Mouse (Mus musculus): ENCODE results near the gene Ttc7b. TPM values are rescaled to one million over a fixed set of nuclear protein-coding genes. Genes with fewer than 3 reads are reported as not detected.

Ttc7b gene
- polyA plus RNA-seq, 1 experiment from 2014 or later, result 6.6 TPM

GRCm38 (mm10) chr12:100293956-100294355 is 226.7 kb downstream of the Ttc7b start:
- Histone ChIP-seq H3K4me1 (ENCODE audit: insufficient read depth, low read depth, low read length) (peaks cover 15% of the 10 kb centered on the region; the same call in 1 of the 2 replicates), H3K36me3 (ENCODE audit: insufficient read depth, low read length) (no peaks in the 10 kb centered on the region), H3K9ac (replicated peaks; ENCODE audit: low read depth) (no peak overlapping the region), H3K4me3 (ENCODE audit: low read depth, low read length) (no peak overlapping the region), H3K27me3 (replicated peaks; ENCODE audit: insufficient read depth, low read length) (no peaks in the 10 kb centered on the region), H3K27ac (ENCODE audit: low read length) (no peak overlapping the region), H3K9me3 (ENCODE audit: low read length) (no peaks in the 10 kb centered on the region), H3K4me2 (replicated peaks; ENCODE audit: low read depth, low read length) (no peak overlapping the region)
- DNase-seq (ENCODE audit: low spot score) (no peak), ATAC-seq (no peak)
- WGBS, result 47% methylated on average over 9 of the region's 9 CpGs
- no peak for TF ChIP-seq EP300 (IDR thresholded peaks at IDR 0.05)
- no peak for TF ChIP-seq CTCF (IDR thresholded peaks at IDR 0.05)

- TF ChIP-seq CTCF (IDR thresholded peaks at IDR 0.05) (no peak), EP300 (IDR thresholded peaks at IDR 0.05) (no peak)
- Histone ChIP-seq H3K9me3 (ENCODE audit: low read length) (no peaks in the 10 kb centered on the region), H3K27ac (ENCODE audit: low read length) (0 out of 2 replicates have a peak overlapping the region, but pooled peaks have one; percentile 21), H3K36me3 (ENCODE audit: insufficient read depth, low read length) (no peaks in the 10 kb centered on the region), H3K4me2 (replicated peaks; ENCODE audit: low read depth, low read length) (no peak overlapping the region), H3K9ac (replicated peaks; ENCODE audit: low read depth) (no peak overlapping the region), H3K4me3 (ENCODE audit: low read depth, low read length) (no peak overlapping the region), H3K4me1 (ENCODE audit: insufficient read depth, low read depth, low read length) (peaks cover 21% of the 10 kb centered on the region), H3K27me3 (replicated peaks; ENCODE audit: insufficient read depth, low read length) (no peaks in the 10 kb centered on the region)
- DNase-seq (ENCODE audit: low spot score), result peak; percentile 41
- 58% methylated on average over 17 of the region's 18 CpGs for WGBS
- ATAC-seq, result peak; percentile 62
Measured at GRCm38 (mm10) chr12:100290711-100291685, 229.6 kb downstream of the Ttc7b start.

- no peak overlapping the region for H3K4me3 ChIP-seq (ENCODE audit: low read depth, low read length)
- no peaks in the 10 kb centered on the region for H3K36me3 ChIP-seq (ENCODE audit: insufficient read depth, low read length)
- no peaks in the 10 kb centered on the region for H3K9me3 ChIP-seq (ENCODE audit: low read length)
- 29% methylated on average over 11 of the region's 11 CpGs for WGBS
- no peak overlapping the region for H3K27ac ChIP-seq (ENCODE audit: low read length)
- H3K27me3 ChIP-seq (replicated peaks; ENCODE audit: insufficient read depth, low read length), result no peaks in the 10 kb centered on the region
- H3K4me2 ChIP-seq (replicated peaks; ENCODE audit: low read depth, low read length), result no peak overlapping the region
- no peak for DNase-seq (ENCODE audit: low spot score)
- H3K9ac ChIP-seq (replicated peaks; ENCODE audit: low read depth), result no peak overlapping the region
- ATAC-seq, result peak; percentile 5; the same call in 1 of the 2 replicates
- TF ChIP-seq EP300 (IDR thresholded peaks at IDR 0.05) (no peak), CTCF (IDR thresholded peaks at IDR 0.05) (no peak)
- H3K4me1 ChIP-seq (ENCODE audit: insufficient read depth, low read depth, low read length), result peaks cover 21% of the 10 kb centered on the region
Measured at GRCm38 (mm10) chr12:100290178-100290531, 230.5 kb downstream of the Ttc7b start.

- H3K27me3 ChIP-seq (replicated peaks; ENCODE audit: insufficient read depth, low read length), result no peaks in the 10 kb centered on the region
- DNase-seq (ENCODE audit: low spot score), result peak; percentile 76
- no peak for TF ChIP-seq EP300 (IDR thresholded peaks at IDR 0.05)
- TF ChIP-seq CTCF (IDR thresholded peaks at IDR 0.05), result no peak
- H3K9ac ChIP-seq (replicated peaks; ENCODE audit: low read depth), result no peak overlapping the region
- H3K4me3 ChIP-seq (ENCODE audit: low read depth, low read length), result no peak overlapping the region
- H3K36me3 ChIP-seq (ENCODE audit: insufficient read depth, low read length), result no peaks in the 10 kb centered on the region
- no peak overlapping the region for H3K4me2 ChIP-seq (replicated peaks; ENCODE audit: low read depth, low read length)
- peaks cover 21% of the 10 kb centered on the region for H3K4me1 ChIP-seq (ENCODE audit: insufficient read depth, low read depth, low read length)
- H3K9me3 ChIP-seq (ENCODE audit: low read length), result no peaks in the 10 kb centered on the region
- no peak overlapping the region for H3K27ac ChIP-seq (ENCODE audit: low read length)
- ATAC-seq, result peak; percentile 79
- 17% methylated on average over 8 of the region's 8 CpGs for WGBS
Measured at GRCm38 (mm10) chr12:100289267-100290177, 231.1 kb downstream of the Ttc7b start.

GRCm38 (mm10) chr12:100288018-100288417 is 232.6 kb downstream of the Ttc7b start:
- no peak for ATAC-seq
- Histone ChIP-seq H3K9me3 (ENCODE audit: low read length) (no peaks in the 10 kb centered on the region), H3K27me3 (replicated peaks; ENCODE audit: insufficient read depth, low read length) (no peaks in the 10 kb centered on the region), H3K36me3 (ENCODE audit: insufficient read depth, low read length) (no peaks in the 10 kb centered on the region), H3K4me2 (replicated peaks; ENCODE audit: low read depth, low read length) (no peak overlapping the region), H3K27ac (ENCODE audit: low read length) (no peak overlapping the region), H3K4me1 (ENCODE audit: insufficient read depth, low read depth, low read length) (peaks cover 19% of the 10 kb centered on the region), H3K4me3 (ENCODE audit: low read depth, low read length) (no peak overlapping the region), H3K9ac (replicated peaks; ENCODE audit: low read depth) (no peak overlapping the region)
- peak; percentile 39 for DNase-seq (ENCODE audit: low spot score)
- WGBS, result 55% methylated on average over 5 of the region's 5 CpGs
- no peak for TF ChIP-seq CTCF (IDR thresholded peaks at IDR 0.05)
- no peak for TF ChIP-seq EP300 (IDR thresholded peaks at IDR 0.05)

GRCm38 (mm10) chr12:100287565-100287964 is 233.1 kb downstream of the Ttc7b start:
- DNase-seq (ENCODE audit: low spot score) (no peak), ATAC-seq (no peak)
- H3K27me3 ChIP-seq (replicated peaks; ENCODE audit: insufficient read depth, low read length), result no peaks in the 10 kb centered on the region
- TF ChIP-seq CTCF (IDR thresholded peaks at IDR 0.05) (no peak), EP300 (IDR thresholded peaks at IDR 0.05) (no peak)
- H3K9ac ChIP-seq (replicated peaks; ENCODE audit: low read depth), result no peak overlapping the region
- no peak overlapping the region for H3K4me3 ChIP-seq (ENCODE audit: low read depth, low read length)
- H3K4me2 ChIP-seq (replicated peaks; ENCODE audit: low read depth, low read length), result no peak overlapping the region
- peaks cover 23% of the 10 kb centered on the region for H3K4me1 ChIP-seq (ENCODE audit: insufficient read depth, low read depth, low read length)
- no peaks in the 10 kb centered on the region for H3K36me3 ChIP-seq (ENCODE audit: insufficient read depth, low read length)
- H3K9me3 ChIP-seq (ENCODE audit: low read length), result no peaks in the 10 kb centered on the region
- 77% methylated on average over 2 of the region's 2 CpGs for whole genome bisulfite sequencing
- H3K27ac ChIP-seq (ENCODE audit: low read length), result no peak overlapping the region
